Mouse (Mus musculus) spleen, adult 2 months (tissue): Measurements from ENCODE around the gene Fcrl5.

Experiments
- CTCF ChIP-seq: fragments of 200-500 bp; IDR thresholded peaks from 2 replicates; pipeline ENCODE4 v1.5.1; 2011; ENCODE audit warnings: mild to moderate bottlenecking, inconsistent platforms; ENCODE audit not compliant: insufficient read depth, insufficient read length, insufficient replicate concordance; ENCODE audit errors: extremely low read depth
- POLR2A ChIP-seq: fragments of 200-500 bp; IDR thresholded peaks from 2 replicates; pipeline ENCODE4 v1.6.1; 2011; ENCODE audit warnings: low read depth, low read length, inconsistent platforms

- TF ChIP-seq CTCF: no peak
- no peak for TF ChIP-seq POLR2A
Observed at GRCm38 (mm10) chr3:87467416-87467815, 31.8 kb downstream of the Fcrl5 start.
